Mouse (Mus musculus) erythroblast, embryonic 14.5 days (primary cell): ENCODE data around the gene Zfp612. TPM values are rescaled to one million over a fixed set of nuclear protein-coding genes. Genes with fewer than 3 reads are reported as not detected.

Source experiments
- H3K27me3 ChIP-seq: 2 replicates; pipeline ENCODE4 v1.6.1; 2012; ENCODE audit warnings: inconsistent platforms; ENCODE audit not compliant: control insufficient read depth
- H3K36me3 ChIP-seq: 2 replicates; pipeline ENCODE4 v1.6.1; 2012; ENCODE audit warnings: mild to moderate bottlenecking, inconsistent platforms; ENCODE audit not compliant: control insufficient read depth
- H3K4me1 ChIP-seq: 2 replicates; pipeline ENCODE4 v1.6.1; 2012; ENCODE audit warnings: inconsistent platforms; ENCODE audit not compliant: control insufficient read depth
- H3K4me3 ChIP-seq: replicated peaks from 2 replicates; pipeline ENCODE3; 2012; ENCODE audit warnings: moderate library complexity, mild to moderate bottlenecking, inconsistent platforms
- H3K9me3 ChIP-seq: 2 replicates; pipeline ENCODE4 v1.6.1; 2012; ENCODE audit warnings: low read length, inconsistent platforms, mixed read lengths; ENCODE audit not compliant: control insufficient read depth
- GATA1 ChIP-seq: IDR thresholded peaks from 2 replicates; pipeline ENCODE4 v1.6.1; 2012; ENCODE audit warnings: low read length, inconsistent platforms, mixed read lengths
- TAL1 ChIP-seq: IDR thresholded peaks from 3 replicates; pipeline ENCODE4 v1.6.1; 2012; ENCODE audit warnings: low read length, inconsistent platforms, mixed read lengths
- polyA plus RNA-seq: library from polyadenylated mRNA; stranded (reverse); fragments of >175 nt; gene quantifications from 2 replicates; pipeline ENCODE4 v1.2.3, GENCODE M21; 2012

Zfp612 gene
- polyA plus RNA-seq, 1 experiment = not detected

DNA sequence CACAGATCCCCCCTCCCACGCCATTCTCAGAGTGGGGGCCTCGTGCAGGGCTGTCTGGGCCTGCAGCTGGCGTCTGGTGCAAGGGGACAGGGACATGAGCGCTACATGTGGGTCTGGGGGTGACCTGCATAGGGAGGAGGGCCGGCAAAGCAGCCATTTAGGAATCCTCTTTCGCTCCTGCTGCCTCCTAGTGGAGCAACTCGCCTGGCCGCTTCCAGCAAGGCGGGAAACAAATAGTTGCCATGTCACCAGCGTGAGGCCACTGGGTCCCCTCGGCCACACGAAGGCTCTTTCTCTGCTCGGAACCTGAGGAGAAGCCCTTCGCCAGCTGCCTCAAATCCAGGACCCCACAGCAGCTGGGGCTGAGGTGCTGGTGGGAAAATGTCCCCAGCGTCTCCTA, 22.1 kb downstream of the Zfp612 start:
- TF ChIP-seq TAL1 = no peak
- no peak for TF ChIP-seq GATA1
- no peaks in the 10 kb centered on the region for H3K27me3 ChIP-seq
- peaks cover 23% of the 10 kb centered on the region for H3K9me3 ChIP-seq
- no peaks in the 10 kb centered on the region for H3K36me3 ChIP-seq
- no peaks in the 10 kb centered on the region for H3K4me1 ChIP-seq
- no peak overlapping the region for H3K4me3 ChIP-seq

DNA sequence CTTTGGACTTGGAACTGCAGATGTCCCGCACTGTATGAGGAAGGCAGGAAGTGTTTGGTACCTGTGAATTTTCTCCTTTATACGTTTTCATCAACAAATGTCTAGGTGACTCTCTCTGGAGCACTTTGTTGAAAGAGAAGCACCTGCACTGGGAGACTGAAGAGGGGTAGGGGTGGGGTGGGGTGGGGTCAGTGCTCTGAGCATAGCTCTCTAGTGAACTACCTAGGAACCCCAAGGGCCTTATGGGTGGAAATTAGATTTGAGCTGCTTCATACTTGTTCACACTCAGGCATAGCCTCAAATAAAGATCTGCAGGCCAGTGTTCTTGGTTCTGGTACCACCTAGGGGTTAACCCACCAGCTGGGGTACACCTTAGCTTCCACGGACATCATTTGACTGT, 23.1 kb downstream of the Zfp612 start, which contains the start of gene Gm17720:
TSS of gene Gm17720 (minus strand) at position 101 of the 400 bp plus-strand sequence.
- no peaks in the 10 kb centered on the region for H3K36me3 ChIP-seq

DNA sequence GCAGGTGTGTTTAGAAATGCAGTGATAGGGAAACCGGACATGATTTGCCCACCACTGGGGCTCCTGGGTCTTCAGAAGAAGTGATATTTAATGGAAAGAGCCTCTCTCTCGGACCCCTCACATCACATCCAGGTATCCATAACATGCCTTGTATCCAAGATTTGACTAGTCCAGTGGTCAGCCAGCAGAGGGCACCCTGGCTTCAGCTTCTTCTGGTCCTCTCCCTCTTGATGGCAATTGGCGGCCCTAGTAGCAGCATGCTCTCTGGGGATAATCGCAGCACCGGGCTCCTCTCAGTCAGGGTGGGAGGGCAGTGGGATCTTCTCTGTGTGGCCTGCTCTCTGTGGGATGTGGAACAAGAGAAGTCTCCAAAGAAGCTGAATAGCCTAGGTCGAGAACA, 40.2 kb downstream of the Zfp612 start:
- Histone ChIP-seq H3K4me1 (no peaks in the 10 kb centered on the region), H3K4me3 (no peak overlapping the region), H3K9me3 (peaks cover 20% of the 10 kb centered on the region; the same call in 1 of the 2 replicates), H3K36me3 (no peaks in the 10 kb centered on the region), H3K27me3 (no peaks in the 10 kb centered on the region)
- TF ChIP-seq TAL1 = no peak
- TF ChIP-seq GATA1 = no peak

More for the DNA sequence above, 23.1 kb downstream of the Zfp612 start, which contains the start of gene Gm17720:
- TF ChIP-seq GATA1 = no peak
- TF ChIP-seq TAL1 = no peak
- Histone ChIP-seq H3K9me3 (peaks cover 25% of the 10 kb centered on the region), H3K4me1 (no peaks in the 10 kb centered on the region), H3K4me3 (no peak within 1 kb of the TSS), H3K27me3 (no peaks in the 10 kb centered on the region)

DNA sequence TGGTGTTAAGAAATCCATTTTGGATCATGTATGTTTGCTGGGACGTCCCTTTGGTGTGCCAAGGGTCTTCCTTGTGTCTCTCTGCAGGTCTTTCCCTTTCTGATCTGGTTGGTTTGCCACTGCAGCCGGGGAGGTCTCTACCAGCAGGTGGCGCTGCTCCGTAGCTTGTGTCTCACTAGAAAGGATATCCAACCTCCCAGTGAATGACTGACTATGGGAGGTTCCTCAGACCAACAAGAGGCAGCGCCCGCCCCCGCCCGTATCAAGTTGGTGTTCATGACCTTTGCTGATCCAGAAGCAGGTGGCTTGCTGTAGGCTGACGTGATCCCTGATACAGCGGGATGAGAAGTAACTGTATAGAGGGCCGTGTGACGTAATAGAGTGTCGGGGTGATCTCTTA, 51.0 kb downstream of the Zfp612 start:
- H3K9me3 ChIP-seq = peaks cover 23% of the 10 kb centered on the region
- TF ChIP-seq TAL1 = no peak
- TF ChIP-seq GATA1 = no peak
- H3K4me1 ChIP-seq = no peaks in the 10 kb centered on the region
- no peak overlapping the region for H3K4me3 ChIP-seq
- no peaks in the 10 kb centered on the region for H3K27me3 ChIP-seq
- no peaks in the 10 kb centered on the region for H3K36me3 ChIP-seq

DNA sequence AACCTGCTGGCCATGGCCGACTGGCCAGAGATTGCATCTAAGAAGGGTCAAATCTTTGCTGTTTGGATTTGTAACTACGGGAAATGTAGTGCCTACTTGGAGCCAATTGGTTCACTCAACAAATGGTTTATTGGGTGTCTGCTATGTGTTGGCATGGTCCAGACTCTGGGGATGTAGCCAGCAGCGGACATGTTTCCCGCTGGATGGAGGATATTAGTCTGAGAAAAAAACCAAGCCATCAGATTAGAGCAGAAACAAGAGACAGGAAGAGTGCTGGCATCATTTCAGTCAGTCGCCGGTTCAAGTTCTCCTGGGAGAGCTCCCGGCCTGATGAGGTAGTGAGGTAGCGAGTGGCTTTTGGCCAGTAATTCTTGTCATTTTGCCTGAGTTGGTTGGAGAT, 54.7 kb downstream of the Zfp612 start:
- H3K27me3 ChIP-seq = no peaks in the 10 kb centered on the region
- TF ChIP-seq GATA1 (no peak), TAL1 (no peak)
- H3K9me3 ChIP-seq = peaks cover 10% of the 10 kb centered on the region
- H3K36me3 ChIP-seq = no peaks in the 10 kb centered on the region
- H3K4me1 ChIP-seq = no peaks in the 10 kb centered on the region
- no peak overlapping the region for H3K4me3 ChIP-seq

DNA sequence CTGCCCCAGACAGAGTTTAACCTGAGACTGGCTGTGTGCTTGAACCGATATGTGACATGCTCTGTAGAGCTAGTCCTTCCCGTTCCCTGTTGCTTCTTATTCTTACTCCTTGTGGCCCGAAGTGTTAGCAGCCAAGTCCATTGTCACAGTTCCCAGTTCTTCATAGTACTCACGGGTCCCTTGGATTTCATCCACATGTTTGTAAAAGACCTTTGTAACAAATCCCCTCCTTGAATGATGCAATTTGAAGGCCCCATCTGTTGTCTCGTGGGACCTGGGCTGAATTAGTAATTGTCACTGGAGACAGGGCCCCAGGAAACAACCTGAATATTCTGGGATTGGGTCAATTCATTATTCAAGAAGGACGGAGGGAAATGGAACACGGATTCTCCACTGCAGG, 56.0 kb downstream of the Zfp612 start:
- Histone ChIP-seq H3K9me3 (peaks cover 10% of the 10 kb centered on the region), H3K36me3 (no peaks in the 10 kb centered on the region), H3K4me3 (no peak overlapping the region), H3K4me1 (no peaks in the 10 kb centered on the region), H3K27me3 (no peaks in the 10 kb centered on the region)
- no peak for TF ChIP-seq TAL1
- no peak for TF ChIP-seq GATA1

DNA sequence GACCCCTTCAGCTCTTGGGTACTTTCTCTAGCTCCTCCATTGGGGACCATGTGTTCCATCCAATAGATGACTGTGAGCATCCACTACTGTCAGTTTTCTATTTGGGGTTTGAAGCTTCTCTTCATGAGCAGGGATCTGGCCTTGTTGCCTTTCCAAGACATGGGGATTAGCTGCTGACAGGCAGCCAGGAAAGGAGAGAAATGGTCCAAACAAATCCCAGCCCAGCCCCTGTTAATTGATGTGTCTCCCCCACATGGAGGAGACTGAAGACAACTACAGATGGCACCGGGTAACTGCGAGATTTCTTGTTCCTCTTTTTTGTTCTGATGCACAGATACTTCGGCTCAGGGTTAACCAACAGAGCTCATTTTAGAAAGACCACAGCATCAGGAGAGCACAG, 60.6 kb downstream of the Zfp612 start:
- no peak overlapping the region for H3K4me3 ChIP-seq
- peaks cover 7% of the 10 kb centered on the region for H3K9me3 ChIP-seq
- H3K27me3 ChIP-seq = no peaks in the 10 kb centered on the region
- no peaks in the 10 kb centered on the region for H3K36me3 ChIP-seq
- no peaks in the 10 kb centered on the region for H3K4me1 ChIP-seq
- TF ChIP-seq TAL1 (no peak), GATA1 (no peak)

DNA sequence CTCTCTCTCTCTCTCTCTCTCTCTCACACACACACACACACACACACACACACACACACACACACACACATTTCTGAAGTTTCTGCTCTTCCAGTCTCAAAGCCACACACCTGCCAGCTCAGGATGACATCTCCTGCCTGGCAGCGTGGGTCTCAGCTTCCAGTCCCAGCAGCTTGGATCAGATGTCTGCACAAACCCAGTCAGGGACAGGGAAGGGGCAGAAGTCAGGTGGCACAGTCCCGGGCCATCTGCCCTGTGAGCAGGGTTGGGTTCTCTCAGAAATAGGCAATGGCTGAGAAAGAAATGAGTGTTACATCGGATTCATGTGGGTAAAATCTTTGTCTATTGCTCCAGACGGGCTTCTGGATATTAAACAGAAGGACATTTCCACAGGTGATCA, 61.2 kb downstream of the Zfp612 start:
- no peaks in the 10 kb centered on the region for H3K36me3 ChIP-seq
- TF ChIP-seq TAL1 = no peak
- no peak for TF ChIP-seq GATA1
- peaks cover 7% of the 10 kb centered on the region for H3K9me3 ChIP-seq
- no peaks in the 10 kb centered on the region for H3K27me3 ChIP-seq
- H3K4me3 ChIP-seq = no peak overlapping the region
- H3K4me1 ChIP-seq = no peaks in the 10 kb centered on the region

Other genes with a start within 250 kb of the Zfp612 start
- 0.45 and 0.51 TPM in 2 replicates for gene Phlpp2, start 211.2 kb upstream of the Zfp612 start, polyA plus RNA-seq
- not detected in 2 replicates for gene Marveld3, start 117.5 kb upstream of the Zfp612 start, polyA plus RNA-seq
- not detected in 2 replicates for gene Tat, start 89.3 kb upstream of the Zfp612 start, polyA plus RNA-seq
- gene Chst4, start 40.0 kb upstream of the Zfp612 start, polyA plus RNA-seq = not detected in 2 replicates
- gene Gm21964, start 21.5 kb downstream of the Zfp612 start, polyA plus RNA-seq = not detected in 2 replicates
- gene Gm17720, start 23.0 kb downstream of the Zfp612 start, polyA plus RNA-seq = not detected in 2 replicates
- not detected in 2 replicates for gene Calb2, start 88.5 kb downstream of the Zfp612 start, polyA plus RNA-seq
- gene Cmtr2, start 135.9 kb downstream of the Zfp612 start, polyA plus RNA-seq = 0.03 TPM in 1 of 2 replicates, not detected in the other
- gene Hydin, start 187.2 kb downstream of the Zfp612 start, polyA plus RNA-seq = under 0.01 TPM in 1 of 2 replicates, not detected in the other